Mouse (Mus musculus): ENCODE data around the gene Ikbip. TPM values are rescaled to one million over a fixed set of nuclear protein-coding genes. Genes with fewer than 3 reads are reported as not detected.

Ikbip gene
- total and polyA plus RNA-seq, 3 experiments, result 1.4 to 8.7 (median 6.4) TPM

GRCm38 (mm10) chr10:91062355-91062754 lies 20.4 kb upstream of the Ikbip start:
- ATAC-seq (ENCODE audit: extremely low read depth, insufficient number of reproducible peaks, low FRiP score, poor library complexity, severe bottlenecking) (no peak), DNase-seq (ENCODE audit: low spot score) (no peak)
- H3K9me3 ChIP-seq (replicated peaks), result peaks cover 2% of the 10 kb centered on the region; the same call in 1 of the 2 replicates
- H3K36me3 ChIP-seq (replicated peaks), result peaks cover 84% of the 10 kb centered on the region
- 0 out of 2 replicates have a peak, but pooled peaks cover 2% of the 10 kb centered on the region for H3K4me1 ChIP-seq (ENCODE audit: insufficient read depth, low read depth, low read length)
- H3K27me3 ChIP-seq (ENCODE audit: insufficient read depth, low read length), result no peaks in the 10 kb centered on the region
- TF ChIP-seq TAL1 (conservative IDR thresholded peaks at IDR 0.05; ENCODE audit: low read depth, low read length), result no peak
- TF ChIP-seq GATA2 (IDR thresholded peaks at IDR 0.05; ENCODE audit: borderline replicate concordance, low read depth, low read length), result no peak
- no peak for TF ChIP-seq POLR2AphosphoS5 (IDR thresholded peaks at IDR 0.05; ENCODE audit: insufficient replicate concordance, low read depth, low read length)
- TF ChIP-seq CTCF (IDR thresholded peaks at IDR 0.05; ENCODE audit: low read depth, low read length), result no peak
- TF ChIP-seq GATA1 (IDR thresholded peaks at IDR 0.05; ENCODE audit: borderline replicate concordance, low read length), result no peak
- H3K4me3 ChIP-seq (ENCODE audit: low read depth, low read length), result no peak overlapping the region

GRCm38 (mm10) chr10:91071768-91072167 lies 11.0 kb upstream of the Ikbip start:
- DNase-seq (ENCODE audit: low spot score), result no peak
- TF ChIP-seq GATA1 (IDR thresholded peaks at IDR 0.05; ENCODE audit: borderline replicate concordance, low read length), result no peak
- H3K4me3 ChIP-seq (ENCODE audit: low read depth, low read length), result no peak overlapping the region
- H3K36me3 ChIP-seq (replicated peaks), result peaks cover 70% of the 10 kb centered on the region
- no peaks in the 10 kb centered on the region for H3K27me3 ChIP-seq (ENCODE audit: insufficient read depth, low read length)
- no peaks in the 10 kb centered on the region for H3K4me1 ChIP-seq (ENCODE audit: insufficient read depth, low read depth, low read length)
- H3K9me3 ChIP-seq (replicated peaks), result no peaks in the 10 kb centered on the region
- no peak; the same call in 1 of the 2 replicates for ATAC-seq (ENCODE audit: extremely low read depth, insufficient number of reproducible peaks, low FRiP score, poor library complexity, severe bottlenecking)

- H3K9me3 ChIP-seq (replicated peaks), result no peaks in the 10 kb centered on the region
- no peaks in the 10 kb centered on the region for H3K4me1 ChIP-seq (ENCODE audit: insufficient read depth, low read depth, low read length)
- TF ChIP-seq GATA1 (IDR thresholded peaks at IDR 0.05; ENCODE audit: borderline replicate concordance, low read length) (no peak), CTCF (IDR thresholded peaks at IDR 0.05; ENCODE audit: low read depth, low read length) (no peak), GATA2 (IDR thresholded peaks at IDR 0.05; ENCODE audit: borderline replicate concordance, low read depth, low read length) (no peak), TAL1 (conservative IDR thresholded peaks at IDR 0.05; ENCODE audit: low read depth, low read length) (no peak), POLR2AphosphoS5 (IDR thresholded peaks at IDR 0.05; ENCODE audit: insufficient replicate concordance, low read depth, low read length) (no peak)
- H3K36me3 ChIP-seq (replicated peaks), result peaks cover 69% of the 10 kb centered on the region
- no peak overlapping the region for H3K4me3 ChIP-seq (ENCODE audit: low read depth, low read length)
- no peak for DNase-seq (ENCODE audit: low spot score)
- no peak for ATAC-seq (ENCODE audit: extremely low read depth, insufficient number of reproducible peaks, low FRiP score, poor library complexity, severe bottlenecking)
- no peaks in the 10 kb centered on the region for H3K27me3 ChIP-seq (ENCODE audit: insufficient read depth, low read length)
Measured at GRCm38 (mm10) chr10:91073345-91073744, 9.4 kb upstream of the Ikbip start.

GRCm38 (mm10) chr10:91076667-91077066 lies 6.1 kb upstream of the Ikbip start:
- TF ChIP-seq POLR2AphosphoS5 (IDR thresholded peaks at IDR 0.05; ENCODE audit: insufficient replicate concordance, low read depth, low read length), result no peak
- H3K4me1 ChIP-seq (ENCODE audit: insufficient read depth, low read depth, low read length), result peaks cover 3% of the 10 kb centered on the region; the same call in 1 of the 2 replicates
- no peaks in the 10 kb centered on the region for H3K27me3 ChIP-seq (ENCODE audit: insufficient read depth, low read length)
- H3K36me3 ChIP-seq (replicated peaks), result peaks cover 61% of the 10 kb centered on the region
- no peak overlapping the region for H3K4me3 ChIP-seq (ENCODE audit: low read depth, low read length)
- no peaks in the 10 kb centered on the region for H3K9me3 ChIP-seq (replicated peaks)
- DNase-seq (ENCODE audit: low spot score) (no peak), ATAC-seq (ENCODE audit: extremely low read depth, insufficient number of reproducible peaks, low FRiP score, poor library complexity, severe bottlenecking) (no peak)

- H3K9me3 ChIP-seq (replicated peaks), result no peaks in the 10 kb centered on the region
- no peak for TF ChIP-seq GATA1 (IDR thresholded peaks at IDR 0.05; ENCODE audit: borderline replicate concordance, low read length)
- TF ChIP-seq CTCF (IDR thresholded peaks at IDR 0.05; ENCODE audit: low read depth, low read length), result no peak
- no peak for TF ChIP-seq GATA2 (IDR thresholded peaks at IDR 0.05; ENCODE audit: borderline replicate concordance, low read depth, low read length)
- TF ChIP-seq POLR2AphosphoS5 (IDR thresholded peaks at IDR 0.05; ENCODE audit: insufficient replicate concordance, low read depth, low read length), result no peak
- no peak for TF ChIP-seq TAL1 (conservative IDR thresholded peaks at IDR 0.05; ENCODE audit: low read depth, low read length)
- H3K27me3 ChIP-seq (ENCODE audit: insufficient read depth, low read length), result no peaks in the 10 kb centered on the region
- ATAC-seq (ENCODE audit: extremely low read depth, insufficient number of reproducible peaks, low FRiP score, poor library complexity, severe bottlenecking) (no peak), DNase-seq (ENCODE audit: low spot score) (no peak)
- peaks cover 35% of the 10 kb centered on the region for H3K36me3 ChIP-seq (replicated peaks)
- H3K4me3 ChIP-seq (ENCODE audit: low read depth, low read length), result no peak overlapping the region
- peaks cover 10% of the 10 kb centered on the region for H3K4me1 ChIP-seq (ENCODE audit: insufficient read depth, low read depth, low read length)
Measured at GRCm38 (mm10) chr10:91080540-91080939, 2.2 kb upstream of the Ikbip start.

- Histone ChIP-seq H3K4me3 (ENCODE audit: low read depth, low read length) (peak overlapping the region; percentile 98), H3K4me1 (ENCODE audit: insufficient read depth, low read depth, low read length) (peaks cover 10% of the 10 kb centered on the region), H3K27me3 (ENCODE audit: insufficient read depth, low read length) (no peaks in the 10 kb centered on the region), H3K36me3 (replicated peaks) (peaks cover 20% of the 10 kb centered on the region), H3K9me3 (replicated peaks) (no peaks in the 10 kb centered on the region)
- TF ChIP-seq GATA1 (IDR thresholded peaks at IDR 0.05; ENCODE audit: borderline replicate concordance, low read length) (no peak), TAL1 (conservative IDR thresholded peaks at IDR 0.05; ENCODE audit: low read depth, low read length) (no peak)
- peak; percentile 36; the same call in 1 of the 2 replicates for ATAC-seq (ENCODE audit: extremely low read depth, insufficient number of reproducible peaks, low FRiP score, poor library complexity, severe bottlenecking)
- DNase-seq (ENCODE audit: low spot score), result peak; percentile 28
Measured at GRCm38 (mm10) chr10:91081959-91082507, 707 bp upstream of the Ikbip start.

GRCm38 (mm10) chr10:91083393-91083927 lies 720 bp downstream of the Ikbip start:
- TF ChIP-seq GATA2 (IDR thresholded peaks at IDR 0.05; ENCODE audit: borderline replicate concordance, low read depth, low read length), result no peak
- TF ChIP-seq POLR2AphosphoS5 (IDR thresholded peaks at IDR 0.05; ENCODE audit: insufficient replicate concordance, low read depth, low read length), result no peak
- no peak for TF ChIP-seq TAL1 (conservative IDR thresholded peaks at IDR 0.05; ENCODE audit: low read depth, low read length)
- TF ChIP-seq CTCF (IDR thresholded peaks at IDR 0.05; ENCODE audit: low read depth, low read length), result no peak
- TF ChIP-seq GATA1 (IDR thresholded peaks at IDR 0.05; ENCODE audit: borderline replicate concordance, low read length), result no peak
- ATAC-seq (ENCODE audit: extremely low read depth, insufficient number of reproducible peaks, low FRiP score, poor library complexity, severe bottlenecking) (no peak), DNase-seq (ENCODE audit: low spot score) (no peak)
- Histone ChIP-seq H3K36me3 (replicated peaks) (peaks cover 9% of the 10 kb centered on the region), H3K4me1 (ENCODE audit: insufficient read depth, low read depth, low read length) (peaks cover 10% of the 10 kb centered on the region), H3K27me3 (ENCODE audit: insufficient read depth, low read length) (no peaks in the 10 kb centered on the region), H3K4me3 (ENCODE audit: low read depth, low read length) (peak overlapping the region; percentile 98), H3K9me3 (replicated peaks) (no peaks in the 10 kb centered on the region)
